Mouse (Mus musculus): ENCODE results near the gene Cd164.

The Cd164 gene

GRCm38 (mm10) chr10:41500941-41501340, 18.3 kb upstream of the Cd164 start:
- no peak for DNase-seq (ENCODE audit: low read depth)

DNA sequence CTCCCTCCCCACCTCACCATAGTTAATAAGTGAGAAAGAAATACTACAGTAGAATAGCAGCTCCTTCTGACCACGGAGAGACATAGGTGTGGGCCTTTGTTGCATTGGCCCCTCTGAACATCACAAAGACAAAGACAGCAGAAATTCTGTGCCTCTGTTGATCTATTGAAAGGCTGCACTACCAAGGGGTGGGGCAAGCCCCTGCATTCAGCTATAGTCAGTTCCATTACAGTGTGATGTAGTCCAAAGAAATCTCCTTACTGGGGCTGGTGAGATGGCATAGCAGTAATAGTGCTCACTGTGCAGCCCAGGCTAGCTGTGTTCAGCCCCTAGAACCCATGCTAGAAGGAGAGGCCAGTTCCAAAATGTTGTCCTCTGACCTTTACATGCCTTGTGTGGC, 14.2 kb upstream of the Cd164 start:
- no peak for DNase-seq (ENCODE audit: low read depth)

GRCm38 (mm10) chr10:41505446-41505845, 13.8 kb upstream of the Cd164 start:
- peak; percentile 64 for DNase-seq (ENCODE audit: low read depth)

- no peak for DNase-seq (ENCODE audit: low read depth)
These were observed 10.1 kb upstream of the Cd164 start for GRCm38 (mm10) chr10:41509160-41509559.

DNA sequence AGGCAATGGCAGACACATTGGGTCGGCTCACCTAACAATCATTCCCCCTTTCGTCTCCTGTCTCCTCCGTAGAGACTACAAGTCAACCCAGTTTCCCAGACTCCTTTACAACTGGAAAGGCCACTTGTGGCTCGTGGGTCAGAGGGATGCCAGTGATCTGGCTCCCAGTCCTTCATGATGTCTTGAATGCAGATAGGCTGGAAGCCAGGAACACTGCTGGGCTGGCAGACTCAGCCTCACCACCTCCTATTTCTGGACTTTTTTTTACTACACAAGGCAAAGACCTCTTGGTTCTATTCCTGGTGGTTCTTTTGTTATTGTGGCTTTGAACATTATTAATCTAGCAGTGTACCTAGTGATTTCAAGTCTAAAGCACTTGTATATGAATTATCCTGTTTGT, 4.9 kb upstream of the Cd164 start:
- no peak for DNase-seq (ENCODE audit: low read depth)

GRCm38 (mm10) chr10:41514921-41515320, 4.3 kb upstream of the Cd164 start:
- no peak for DNase-seq (ENCODE audit: low read depth)

DNA sequence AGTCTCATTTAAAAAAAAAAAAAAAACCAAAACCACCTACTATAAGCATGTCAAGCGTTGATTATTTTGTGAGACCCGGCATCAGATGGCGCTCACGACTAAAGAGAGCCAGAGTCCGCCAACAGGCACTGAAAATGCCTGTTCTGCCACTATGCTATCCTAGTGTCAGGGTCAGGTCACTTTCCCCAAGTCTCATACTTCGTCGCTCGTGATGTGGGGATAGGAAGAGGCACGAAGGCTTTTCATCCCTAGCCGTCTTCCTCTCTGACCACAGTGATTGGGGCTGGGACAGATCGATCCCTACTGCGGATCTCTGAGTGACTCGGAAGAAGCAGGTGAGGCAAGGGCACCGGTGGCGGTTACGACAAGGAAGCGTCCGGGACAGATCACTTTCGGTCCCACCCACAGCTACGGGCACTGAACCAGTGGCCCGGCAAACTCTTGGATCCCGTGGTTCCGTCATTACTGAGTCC, 670 bp upstream of the Cd164 start:
- peak; percentile 78 for DNase-seq (ENCODE audit: low read depth)

GRCm38 (mm10) chr10:41519640-41520409, 611 bp downstream of the Cd164 start:
- no peak for DNase-seq (ENCODE audit: low read depth)

DNA sequence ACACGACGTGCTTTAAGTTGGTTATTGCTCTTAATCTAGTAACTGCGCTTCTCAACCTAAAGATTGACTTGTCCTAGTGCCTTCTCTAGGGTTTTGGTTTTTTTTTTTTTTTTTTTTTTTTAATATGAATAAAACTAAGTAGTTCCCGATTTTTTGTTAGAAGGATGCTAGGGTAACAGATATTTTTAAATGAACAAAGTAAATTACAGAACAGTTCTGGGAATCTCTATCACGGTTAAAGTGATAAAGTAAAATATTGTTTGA, 1.1 kb downstream of the Cd164 start:
- no peak for DNase-seq (ENCODE audit: low read depth)

- no peak for DNase-seq (ENCODE audit: low read depth)
These were observed 4.2 kb downstream of the Cd164 start for GRCm38 (mm10) chr10:41523386-41523785.

- DNase-seq (ENCODE audit: low read depth): no peak
These were observed 6.5 kb downstream of the Cd164 start for GRCm38 (mm10) chr10:41525696-41526095.

GRCm38 (mm10) chr10:41529972-41530371, 10.8 kb downstream of the Cd164 start:
- DNase-seq (ENCODE audit: low read depth): no peak

DNA sequence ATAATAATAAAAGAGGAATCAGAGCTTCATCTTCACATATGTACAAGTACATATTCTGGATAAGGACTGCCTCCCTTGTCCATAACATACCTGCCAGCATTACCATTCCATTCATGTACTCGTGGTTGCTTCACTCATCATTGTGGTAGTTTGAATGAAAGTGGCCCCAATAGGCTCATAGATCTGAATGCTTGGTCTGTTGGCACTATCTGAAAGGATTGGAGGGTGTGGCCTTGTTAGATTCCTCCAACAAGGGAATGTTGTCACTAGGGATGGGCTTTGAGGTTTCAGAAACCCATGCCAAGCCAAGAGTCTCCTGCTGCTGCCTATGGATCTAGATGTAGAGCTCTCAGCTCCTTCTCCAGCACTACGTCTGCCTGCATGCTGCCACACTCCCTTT, 16.8 kb downstream of the Cd164 start:
- DNase-seq (ENCODE audit: low read depth): no peak

DNA sequence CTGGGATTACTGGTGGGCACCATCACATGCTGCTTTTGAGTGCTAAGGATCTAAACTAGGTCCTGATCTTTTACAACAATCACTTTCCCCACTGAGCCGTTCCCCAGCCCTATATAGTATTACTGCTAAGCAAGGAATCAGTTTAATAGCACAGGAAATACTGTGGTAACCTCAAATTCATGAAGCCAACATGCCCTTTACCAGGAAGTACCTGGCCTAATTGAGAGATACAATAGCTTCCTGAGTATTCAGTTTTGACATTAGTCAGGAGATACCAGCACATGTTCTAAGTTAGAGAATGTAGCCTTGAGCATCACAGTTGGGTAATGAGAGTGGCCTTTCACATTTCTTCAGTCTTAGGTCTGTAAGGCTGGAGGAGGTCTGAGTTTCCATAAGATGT, 17.5 kb downstream of the Cd164 start:
- DNase-seq (ENCODE audit: low read depth): no peak

DNA sequence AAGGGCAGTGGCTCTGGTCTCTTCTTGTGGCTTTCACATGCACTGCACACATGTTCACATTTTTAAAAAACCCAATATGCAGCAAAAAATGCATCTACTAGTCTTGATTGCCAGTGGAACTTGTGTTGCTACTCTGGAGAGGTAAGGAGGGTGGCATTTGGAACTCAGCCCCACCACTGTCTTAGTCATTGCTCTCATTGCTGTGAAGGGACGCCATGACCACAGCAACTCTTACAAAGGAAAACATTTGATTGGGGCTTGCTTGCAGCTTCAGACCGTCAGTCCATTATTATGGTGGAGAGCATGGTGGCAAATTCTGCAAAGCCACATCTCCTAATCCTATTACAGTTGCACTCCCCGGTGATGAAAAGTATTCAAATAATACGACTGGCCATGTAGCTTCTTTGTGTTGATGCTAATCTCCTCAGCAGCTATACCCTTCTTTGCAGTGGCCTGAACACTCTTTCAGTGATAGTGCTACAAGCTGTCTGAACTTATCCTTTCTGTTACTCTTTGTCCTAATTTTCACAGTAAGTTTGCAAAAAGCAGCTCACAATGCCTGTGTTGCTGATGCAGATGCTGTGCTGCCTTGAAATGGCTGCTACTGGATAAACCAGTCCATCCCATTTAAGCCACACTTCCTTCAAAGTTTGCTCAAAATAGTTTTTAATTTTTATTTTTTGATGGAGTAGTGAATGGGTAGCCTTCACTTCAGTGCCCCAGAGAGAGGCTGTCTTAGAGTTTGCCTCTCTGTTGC, 18.2 kb downstream of the Cd164 start:
- DNase-seq (ENCODE audit: low read depth): no peak

- DNase-seq (ENCODE audit: low read depth): no peak
These were observed 18.7 kb downstream of the Cd164 start for GRCm38 (mm10) chr10:41537983-41538330.

GRCm38 (mm10) chr10:41538986-41539385, 19.8 kb downstream of the Cd164 start:
- DNase-seq (ENCODE audit: low read depth): no peak

DNA sequence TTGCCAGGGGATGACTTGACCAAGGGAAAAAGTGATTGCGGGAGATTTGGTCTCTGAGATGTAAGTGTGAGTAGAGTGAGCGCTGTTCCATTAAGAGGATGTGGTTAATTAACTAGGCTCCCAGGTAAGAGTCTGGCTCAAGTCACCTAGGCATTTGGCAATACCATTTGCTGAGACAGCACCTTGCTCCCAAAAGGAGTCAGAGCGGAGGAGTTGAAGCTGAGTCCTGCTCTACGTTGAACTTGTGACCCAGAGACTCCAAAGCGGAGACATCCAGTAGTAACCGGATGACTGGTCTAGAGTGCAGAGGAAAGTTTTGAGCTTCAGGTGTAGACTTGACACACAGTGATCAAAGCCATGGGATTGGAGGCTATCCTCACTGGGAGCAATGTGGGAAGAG, 22.8 kb downstream of the Cd164 start:
- DNase-seq (ENCODE audit: low read depth): no peak

DNA sequence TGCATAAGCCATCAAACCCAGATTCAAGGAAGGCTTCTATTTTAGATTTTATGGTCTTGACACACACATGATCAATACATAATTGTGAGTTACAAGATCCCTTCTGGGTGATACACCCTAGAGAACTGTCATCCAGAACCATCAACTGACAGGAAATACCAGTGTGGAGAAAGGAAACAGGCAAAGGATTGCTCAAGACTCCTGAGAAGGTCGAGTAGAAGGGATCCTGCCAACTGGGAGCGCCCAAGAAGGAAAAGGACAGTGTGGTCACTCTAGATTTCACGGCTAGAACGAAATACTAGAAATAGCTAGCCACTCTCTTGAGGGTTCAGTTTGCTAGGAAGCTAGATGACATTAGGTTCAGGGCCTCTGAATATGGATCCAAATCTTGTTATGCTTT, 24.2 kb downstream of the Cd164 start:
- DNase-seq (ENCODE audit: low read depth): no peak

DNA sequence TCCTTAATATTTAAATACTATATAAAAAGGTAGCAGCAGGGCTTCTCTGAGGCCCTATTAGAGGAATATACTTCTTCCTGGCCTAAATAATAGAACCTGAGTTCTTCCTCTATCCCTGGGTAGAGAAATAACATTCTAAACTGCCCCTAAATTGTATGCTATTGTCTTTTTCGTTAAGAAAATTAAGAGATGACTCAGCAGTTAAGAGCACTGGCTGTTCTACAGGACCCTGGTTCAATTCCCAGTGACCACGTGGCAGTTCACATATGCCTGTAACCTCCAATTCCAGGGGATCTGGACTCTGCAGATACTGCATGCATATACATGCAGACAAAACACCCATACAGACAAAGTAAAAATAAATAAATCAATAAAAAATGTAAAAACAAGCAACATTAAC, 24.6 kb downstream of the Cd164 start:
- DNase-seq (ENCODE audit: low read depth): no peak

DNA sequence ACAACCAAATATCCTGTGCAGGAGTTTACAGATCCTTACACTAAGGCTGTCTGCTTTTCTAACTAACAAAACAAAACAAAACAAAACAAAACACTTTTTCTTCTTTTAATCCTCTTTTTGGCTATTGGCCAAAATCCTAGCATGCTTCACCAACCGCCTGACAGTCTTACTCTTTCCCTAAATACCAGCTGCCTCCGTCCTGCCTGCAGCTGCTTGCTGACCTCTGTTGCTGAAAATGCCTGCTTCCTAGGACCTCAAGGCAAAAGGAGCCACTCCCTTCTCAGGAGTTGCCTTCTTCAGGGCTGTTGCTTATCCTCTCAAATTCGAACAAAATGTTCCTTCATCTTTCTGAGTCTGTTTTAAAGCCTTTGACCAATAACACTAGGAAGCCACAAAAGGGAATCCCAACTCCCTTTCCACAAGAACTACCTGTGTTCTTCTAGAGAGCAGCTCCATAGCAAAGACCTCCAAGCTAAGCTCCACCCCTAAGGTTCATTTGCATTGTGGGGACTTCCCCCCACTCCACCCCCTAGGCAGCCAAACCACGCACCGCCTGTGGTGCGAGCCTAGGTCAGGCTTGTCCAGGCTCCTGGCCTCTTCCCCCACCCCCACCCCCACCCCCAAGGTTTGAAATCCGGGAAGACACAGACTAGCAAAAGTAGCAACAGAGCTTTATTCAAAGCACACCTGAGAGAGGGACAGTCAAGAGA, 25.4 kb downstream of the Cd164 start:
- no peak for DNase-seq (ENCODE audit: low read depth)

DNA sequence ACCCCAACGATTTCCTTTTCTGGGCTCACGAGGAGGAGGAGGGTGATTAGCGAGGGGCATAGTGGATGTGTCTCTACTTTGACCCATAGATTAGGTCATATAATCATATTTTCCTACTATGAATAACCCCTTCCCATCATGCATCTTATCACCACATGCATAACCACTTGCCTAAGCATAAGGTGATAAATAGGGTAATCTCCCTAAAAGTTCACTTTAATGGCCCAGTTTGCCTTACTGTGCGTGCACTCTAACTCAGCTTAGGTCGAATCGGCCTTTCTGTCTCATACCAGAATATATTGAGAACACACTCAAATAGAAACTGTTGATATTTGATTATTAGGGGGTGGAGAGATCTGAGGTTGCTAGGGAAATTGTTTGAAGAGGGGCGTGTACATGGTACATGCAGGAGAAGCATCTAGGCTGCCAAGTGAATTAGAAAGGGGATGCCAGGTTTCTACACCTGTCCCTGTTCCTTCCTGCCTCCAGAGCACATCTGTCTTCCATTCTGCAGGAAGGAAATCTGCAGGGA, 26.1 kb downstream of the Cd164 start:
- DNase-seq (ENCODE audit: low read depth): no peak

Data from c-Kit-positive CD71-negative TER-119-negative erythroid progenitor cells, embryonic 14.5 days (primary cell).